Mouse (Mus musculus) megakaryocyte, embryonic 14.5 days (primary cell): ENCODE measurements around the gene Pip4k2c.

Experiments used
- FLI1 ChIP-seq: IDR thresholded peaks from 2 replicates; pipeline ENCODE4 v1.6.1; 2012; ENCODE audit warnings: low read length, inconsistent platforms, mixed read lengths
- GATA1 ChIP-seq: IDR thresholded peaks from 3 replicates; pipeline ENCODE4 v1.6.1; 2012; ENCODE audit warnings: mixed read lengths, low read length, inconsistent platforms, borderline replicate concordance

DNA sequence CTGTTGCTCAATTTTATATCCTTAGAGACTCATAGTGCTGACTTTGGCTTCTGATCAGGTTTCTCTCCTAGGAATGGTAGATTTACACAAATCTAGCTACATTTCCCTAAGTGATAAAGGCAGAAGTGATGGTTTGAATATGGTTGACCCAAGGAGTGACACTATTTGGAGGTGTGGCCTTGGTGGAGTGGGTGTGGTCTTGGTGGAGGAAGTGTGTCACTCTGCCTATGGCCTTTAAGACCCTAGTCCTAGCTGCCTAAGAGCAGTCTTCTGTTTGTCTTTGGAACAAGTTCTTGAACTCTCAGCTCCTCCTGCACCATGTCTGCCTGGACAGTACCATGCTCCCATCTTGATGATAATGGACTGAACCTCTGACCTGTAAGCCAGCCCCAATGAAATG, 5.8 kb upstream of the Pip4k2c start:
- no peak for TF ChIP-seq GATA1
- TF ChIP-seq FLI1 = no peak
